Mouse (Mus musculus) cerebellum, adult 8-10 months (tissue): ENCODE measurements around the gene Rab3d.

ENCODE experiments used
- DNase-seq: peaks from one replicate; pipeline ENCODE4 v3.0.0; 2022

Rab3d gene

GRCm38 (mm10) chr9:21918035-21918592 lies at the start of gene Rab3d:
Gene Rab3d (minus strand): TSS chr9:21918192.
- peak; percentile 86 for DNase-seq

- no peak for DNase-seq
Observed at GRCm38 (mm10) chr9:21963417-21963816, 45.4 kb upstream of the Rab3d start, which contains the start of gene Epor. Gene Epor (minus strand): TSS chr9:21963506.

- DNase-seq: peak; percentile 56
Observed at GRCm38 (mm10) chr9:21962416-21963059, 44.5 kb upstream of the Rab3d start.

- no peak for DNase-seq
Observed at GRCm38 (mm10) chr9:21962010-21962409, 44.0 kb upstream of the Rab3d start.

GRCm38 (mm10) chr9:21961366-21961980 lies 43.5 kb upstream of the Rab3d start:
- no peak for DNase-seq

GRCm38 (mm10) chr9:21960558-21961208 lies 42.7 kb upstream of the Rab3d start:
- peak; percentile 41 for DNase-seq

- no peak for DNase-seq
Observed at GRCm38 (mm10) chr9:21960135-21960534, 42.1 kb upstream of the Rab3d start.

GRCm38 (mm10) chr9:21959244-21959643 lies 41.3 kb upstream of the Rab3d start:
- no peak for DNase-seq

- DNase-seq: no peak
Observed at GRCm38 (mm10) chr9:21958372-21958771, 40.4 kb upstream of the Rab3d start.

GRCm38 (mm10) chr9:21955570-21956281 lies 37.7 kb upstream of the Rab3d start, which contains the start of gene Swsap1:
Gene Swsap1 (plus strand): TSS chr9:21955755.
- peak; percentile 100 for DNase-seq

GRCm38 (mm10) chr9:21955225-21955569 lies 37.2 kb upstream of the Rab3d start:
- DNase-seq: no peak

GRCm38 (mm10) chr9:21954635-21955034 lies 36.6 kb upstream of the Rab3d start:
- DNase-seq: no peak

- no peak for DNase-seq
Observed at GRCm38 (mm10) chr9:21953600-21953999, 35.6 kb upstream of the Rab3d start.

- no peak for DNase-seq
Observed at GRCm38 (mm10) chr9:21951977-21952376, 34.0 kb upstream of the Rab3d start.

GRCm38 (mm10) chr9:21950322-21950721 lies 32.3 kb upstream of the Rab3d start:
- DNase-seq: no peak

GRCm38 (mm10) chr9:21948790-21949189 lies 30.8 kb upstream of the Rab3d start:
- no peak for DNase-seq

- DNase-seq: no peak
Observed at GRCm38 (mm10) chr9:21948146-21948545, 30.2 kb upstream of the Rab3d start.

GRCm38 (mm10) chr9:21947540-21948130 lies 29.6 kb upstream of the Rab3d start:
- no peak for DNase-seq

GRCm38 (mm10) chr9:21944267-21944666 lies 26.3 kb upstream of the Rab3d start:
- no peak for DNase-seq

- DNase-seq: no peak
Observed at GRCm38 (mm10) chr9:21943638-21944037, 25.6 kb upstream of the Rab3d start.

GRCm38 (mm10) chr9:21943046-21943445 lies 25.1 kb upstream of the Rab3d start:
- DNase-seq: no peak

- no peak for DNase-seq
Observed at GRCm38 (mm10) chr9:21938234-21938855, 20.4 kb upstream of the Rab3d start.
